8 mouse cellular contexts compared by ENCODE assay signal in the genomic region with DNA sequence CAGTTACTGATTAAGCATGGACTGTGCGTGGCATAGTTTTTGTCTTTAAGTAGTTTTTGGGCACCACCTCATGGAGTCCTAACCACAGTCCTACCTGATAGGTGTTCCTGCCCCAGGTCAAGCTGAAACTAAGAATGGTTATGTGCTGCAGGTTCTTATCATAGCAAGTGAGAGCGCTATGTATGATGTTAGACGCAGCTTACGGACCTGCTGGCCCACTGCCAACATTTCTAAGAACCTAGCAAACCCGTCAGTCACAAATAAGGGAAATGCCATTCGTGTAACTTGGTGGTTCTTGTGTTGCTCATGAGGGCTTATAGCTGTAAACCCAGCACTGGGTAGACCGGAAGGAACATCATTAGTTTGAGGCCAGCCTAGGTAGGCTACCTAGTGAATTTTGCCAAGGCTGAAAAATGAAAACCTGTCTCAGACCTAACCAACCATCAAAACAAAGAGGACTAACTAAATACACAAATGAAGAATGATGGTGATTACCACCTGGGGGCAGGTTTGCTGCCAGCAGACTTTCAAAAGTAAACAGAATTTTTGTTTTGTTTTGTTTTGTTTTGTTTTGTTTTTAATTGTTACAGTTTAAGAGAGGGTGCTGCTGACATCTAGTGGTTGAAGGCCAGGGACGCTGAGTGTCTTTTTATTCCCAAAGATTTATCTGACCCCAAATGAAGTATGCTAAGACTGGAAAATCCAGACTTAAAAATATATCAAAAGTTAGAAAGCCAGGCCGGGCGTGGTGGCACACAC. TPM values are rescaled to one million over a fixed set of nuclear protein-coding genes. Genes with fewer than 3 reads are reported as not detected.
DNase-seq lines count a peak whose midpoint lies in the region; ATAC-seq lines count a peak whose summit lies in the region.

No protein-coding gene starts in this region.

- 0 out of 2 replicates have a peak overlapping the region, but pooled peaks have one; percentile 11 for H3K4me2 ChIP-seq in intestine, embryonic 14.5 days (ENCODE audit: low read length)

- no peak overlapping the region for H3K9ac ChIP-seq in intestine, embryonic 14.5 days (ENCODE audit: low read length)

- 42% methylated on average over 10 of the region's 10 CpGs for WGBS in intestine, embryonic 14.5 days

- peak; percentile 72 for ATAC-seq in erythroblast, adult 5-6 weeks (replicated peaks; ENCODE audit: low FRiP score, poor library complexity, severe bottlenecking)
- peak; percentile 30; the same call in 1 of the 2 replicates for ATAC-seq in intestine, embryonic 14.5 days (replicated peaks; ENCODE audit: low FRiP score, low TSS enrichment, low read depth)

- H3K27me3 ChIP-seq in intestine, embryonic 14.5 days (replicated peaks; ENCODE audit: control insufficient read depth, insufficient read depth, low read length) = no peaks in the 10 kb centered on the region

- no peak overlapping the region for H3K4me3 ChIP-seq in intestine, embryonic 14.5 days (ENCODE audit: low read depth, low read length)

- H3K27ac ChIP-seq in intestine, embryonic 14.5 days (ENCODE audit: low read depth) = no peak overlapping the region

- peaks cover 4% of the 10 kb centered on the region for H3K4me1 ChIP-seq in intestine, embryonic 14.5 days (replicated peaks; ENCODE audit: control insufficient read depth, insufficient read depth, low read length)

- H3K9me3 ChIP-seq in intestine, embryonic 14.5 days (ENCODE audit: control insufficient read depth, low read length) = no peaks in the 10 kb centered on the region

- DNase-seq in layer of hippocampus, adult 11-12 months (ENCODE audit: low spot score) = peak; percentile 28
- DNase-seq in layer of hippocampus, adult 9-10 months (ENCODE audit: low spot score) = no peak
- peak; percentile 77 for DNase-seq in NIH3T3 (ENCODE audit: low read depth)
- DNase-seq in intestine, embryonic 14.5 days (ENCODE audit: low spot score) = no peak
- peak; percentile 64 to 70 for DNase-seq in lung, adult 18-20 months
- DNase-seq in retina, postnatal 1 day = peak; percentile 58
- DNase-seq in layer of hippocampus, adult 9-11 months = no peak

- H3K36me3 ChIP-seq in intestine, embryonic 14.5 days (ENCODE audit: control insufficient read depth, insufficient read depth, low read length) = no peaks in the 10 kb centered on the region

RNA-seq across cellular contexts. Expression of a gene that starts 13.5 kb away (rescaled TPM):
- 751 and 838 TPM in 2 replicates for total RNA-seq in erythroblast, adult 5-6 weeks (2015; ENCODE audit: low replicate concordance)
- 1,646 and 2,072 TPM in 2 replicates for total RNA-seq in erythroblast, adult 5-6 weeks (2017; ENCODE audit: low replicate concordance)
- polyA plus RNA-seq in intestine, embryonic 14.5 days (2014; fragmentation: Nextera tagmentation; extraction: Ambion mirVana) = 27.3 and 31.9 TPM in 2 replicates

Comparison
In these comparisons a context has a peak if more than half of its experiments do, and no peak if none do; other contexts are left out.
1. DNase-seq: peak in layer of hippocampus, adult 11-12 months (single experiment), NIH3T3 (single experiment), lung, adult 18-20 months (2 of 2) and retina, postnatal 1 day (single experiment); none in layer of hippocampus, adult 9-10 months (single experiment), intestine, embryonic 14.5 days (single experiment) and layer of hippocampus, adult 9-11 months (single experiment).